Mouse (Mus musculus) limb, embryonic 12.5 days (tissue): ENCODE results near the gene Raly. TPM values are rescaled to one million over a fixed set of nuclear protein-coding genes. Genes with fewer than 3 reads are reported as not detected.
"Not testable (repeated sequence)": the region's sequence is repeated elsewhere in the genome, so short reads cannot be mapped to it uniquely, and the experiment has no call there.

Experiments used
- ATAC-seq: fragments of 200-750 bp; cut with Nextera tagmentation; 2 replicates; pipeline ENCODE4 v1.8.0; 2017; ENCODE audit warnings: low read depth, moderate TSS enrichment; ENCODE audit not compliant: insufficient number of reproducible peaks, insufficient read depth, low FRiP score, low TSS enrichment
- H3K27ac ChIP-seq: fragments of 300-500 bp; sonication (generic); 2 replicates; pipeline ENCODE4 v1.5.1; 2016; ENCODE audit warnings: mild to moderate bottlenecking, moderate library complexity
- H3K27me3 ChIP-seq: fragments of 300-500 bp; sonication (generic); 2 replicates; pipeline ENCODE4 v1.6.1; 2016; ENCODE audit warnings: mild to moderate bottlenecking, moderate library complexity
- H3K36me3 ChIP-seq: fragments of 300-500 bp; sonication (generic); 2 replicates; pipeline ENCODE4 v1.6.1; 2016; ENCODE audit warnings: mild to moderate bottlenecking, moderate library complexity
- H3K4me1 ChIP-seq: fragments of 300-500 bp; sonication (generic); replicated peaks from 2 replicates; pipeline ENCODE4 v1.6.1; 2016
- H3K4me2 ChIP-seq: fragments of 300-500 bp; sonication (generic); 2 replicates; pipeline ENCODE4 v1.6.1; 2016; ENCODE audit warnings: mild to moderate bottlenecking, moderate library complexity
- H3K4me3 ChIP-seq: fragments of 300-500 bp; sonication (generic); replicated peaks from 2 replicates; pipeline ENCODE4 v1.5.1; 2016; ENCODE audit warnings: mild to moderate bottlenecking
- H3K9ac ChIP-seq: fragments of 300-500 bp; sonication (generic); replicated peaks from 2 replicates; pipeline ENCODE4 v1.6.1; 2016; ENCODE audit warnings: mild to moderate bottlenecking, moderate library complexity
- H3K9me3 ChIP-seq: fragments of 300-500 bp; sonication (generic); 2 replicates; pipeline ENCODE4 v1.6.1; 2016; ENCODE audit warnings: mild to moderate bottlenecking, moderate library complexity
- WGBS: fragments of 180-500 bp; shearing (Covaris S2); methylation state at CpG from one replicate; pipeline ENCODE4 v1.1.7; 2016; 5-methylcytosine and 5-hydroxymethylcytosine counted together
- polyA plus RNA-seq: library from polyadenylated mRNA; unstranded; fragments of >200 nt; fragmentation: Nextera tagmentation; extraction: Ambion mirVana; gene quantifications from 2 replicates; pipeline ENCODE4 v1.2.1, GENCODE M21; 2016

The Raly gene
- polyA plus RNA-seq, 1 experiment from 2014 or later, result 61.3 TPM

DNA sequence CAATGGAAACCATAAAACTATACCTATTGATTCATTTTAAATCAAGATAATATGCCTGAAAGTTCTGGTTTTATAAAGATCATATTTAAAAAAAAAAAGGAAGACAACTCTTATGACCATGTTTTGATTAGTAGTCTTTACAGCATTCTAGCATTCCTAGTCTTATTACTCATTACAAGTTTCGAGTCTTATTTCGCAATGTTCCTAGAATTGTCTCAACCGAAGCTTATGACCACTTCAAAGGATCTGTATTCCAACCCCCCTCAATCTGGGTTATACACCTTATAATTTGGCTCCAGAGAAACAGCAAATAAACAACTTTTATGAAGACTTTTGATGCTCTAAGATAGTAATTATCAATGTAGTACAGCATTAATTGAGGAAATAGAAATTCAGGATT is 111.2 kb downstream of the Raly start:
- Histone ChIP-seq H3K27me3 (peaks cover 4% of the 10 kb centered on the region; the same call in 1 of the 2 replicates), H3K9ac (no peak overlapping the region), H3K4me3 (no peak overlapping the region), H3K4me1 (no peaks in the 10 kb centered on the region), H3K36me3 (no peaks in the 10 kb centered on the region), H3K9me3 (no peaks in the 10 kb centered on the region), H3K27ac (no peak overlapping the region), H3K4me2 (no peak overlapping the region)
- 83% methylated on average over 3 of the region's 3 CpGs for WGBS
- ATAC-seq, result no peak

DNA sequence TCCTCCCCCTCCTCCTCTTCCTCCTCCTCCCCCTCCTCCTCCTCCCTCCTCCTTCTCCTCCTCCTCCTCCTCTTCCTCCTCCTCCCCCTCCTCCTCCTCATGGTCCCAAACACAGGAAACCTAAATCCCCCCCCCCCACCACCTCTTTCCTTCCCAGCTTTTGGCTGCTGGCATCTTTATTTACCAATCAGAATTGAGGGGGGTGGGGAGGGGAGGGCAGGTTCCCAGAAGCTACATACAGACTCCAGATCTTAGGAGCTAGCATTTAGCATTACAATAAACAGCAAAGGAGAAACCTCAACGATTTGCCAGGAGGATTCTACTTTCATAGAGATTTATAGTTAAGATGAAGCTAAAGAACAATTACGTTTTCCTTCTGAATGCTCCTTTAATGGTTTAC is 114.9 kb downstream of the Raly start:
- Histone ChIP-seq H3K9me3 (no peaks in the 10 kb centered on the region), H3K4me2 (no peak overlapping the region), H3K4me3 (no peak overlapping the region), H3K9ac (no peak overlapping the region), H3K36me3 (no peaks in the 10 kb centered on the region), H3K27me3 (peaks cover 4% of the 10 kb centered on the region; the same call in 1 of the 2 replicates), H3K27ac (no peak overlapping the region), H3K4me1 (no peaks in the 10 kb centered on the region)
- no peak for ATAC-seq
- 53% methylated on average over 2 of the region's 2 CpGs for WGBS

DNA sequence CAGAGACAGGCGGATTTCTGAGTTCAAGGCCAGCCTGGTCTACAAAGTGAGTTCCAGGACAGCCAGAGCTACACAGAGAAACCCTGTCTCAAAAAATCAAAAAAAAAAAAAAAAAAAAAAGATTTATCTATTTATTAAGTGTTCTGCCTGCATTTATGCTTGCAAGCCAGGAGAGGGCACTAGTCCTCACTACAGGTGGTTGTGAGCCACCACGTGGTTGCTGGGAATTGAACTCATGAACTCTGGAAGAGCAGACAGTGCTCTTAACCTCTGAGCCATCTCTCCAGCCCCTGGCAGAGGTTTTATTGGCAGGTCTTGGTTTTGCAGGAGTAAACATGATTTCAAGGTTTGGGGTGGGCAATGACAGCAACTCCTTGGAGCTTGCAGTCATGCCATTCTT is 117.3 kb downstream of the Raly start:
- H3K9me3 ChIP-seq, H3K27me3 ChIP-seq, H3K27ac ChIP-seq, H3K4me2 ChIP-seq, H3K9ac ChIP-seq, ATAC-seq, H3K4me3 ChIP-seq, H3K4me1 ChIP-seq, H3K36me3 ChIP-seq: not testable (repeated sequence)
- 31% methylated on average over 2 of the region's 2 CpGs for WGBS

DNA sequence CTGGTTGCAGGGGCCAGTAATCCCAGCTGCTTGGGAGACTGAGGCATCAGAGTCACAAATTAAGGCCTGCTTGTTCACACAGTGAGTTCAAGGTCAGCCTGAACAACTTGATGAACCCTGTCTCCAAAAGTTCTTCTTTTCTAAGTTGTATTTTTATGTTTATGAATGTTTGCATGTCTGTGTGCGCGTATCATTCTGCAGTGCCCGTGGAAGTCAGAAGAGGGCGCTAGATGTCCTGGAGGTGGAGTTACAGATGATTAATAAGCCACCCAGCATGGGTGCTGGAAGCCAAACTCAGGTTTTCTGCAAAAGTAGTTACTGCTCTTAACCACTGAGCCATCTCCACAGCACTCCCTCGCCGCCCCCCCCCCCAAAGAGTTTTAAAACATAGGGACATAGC is 118.9 kb downstream of the Raly start:
- 82% methylated on average over 6 of the region's 6 CpGs for WGBS
- no peaks in the 10 kb centered on the region for H3K9me3 ChIP-seq
- ATAC-seq, result no peak

DNA sequence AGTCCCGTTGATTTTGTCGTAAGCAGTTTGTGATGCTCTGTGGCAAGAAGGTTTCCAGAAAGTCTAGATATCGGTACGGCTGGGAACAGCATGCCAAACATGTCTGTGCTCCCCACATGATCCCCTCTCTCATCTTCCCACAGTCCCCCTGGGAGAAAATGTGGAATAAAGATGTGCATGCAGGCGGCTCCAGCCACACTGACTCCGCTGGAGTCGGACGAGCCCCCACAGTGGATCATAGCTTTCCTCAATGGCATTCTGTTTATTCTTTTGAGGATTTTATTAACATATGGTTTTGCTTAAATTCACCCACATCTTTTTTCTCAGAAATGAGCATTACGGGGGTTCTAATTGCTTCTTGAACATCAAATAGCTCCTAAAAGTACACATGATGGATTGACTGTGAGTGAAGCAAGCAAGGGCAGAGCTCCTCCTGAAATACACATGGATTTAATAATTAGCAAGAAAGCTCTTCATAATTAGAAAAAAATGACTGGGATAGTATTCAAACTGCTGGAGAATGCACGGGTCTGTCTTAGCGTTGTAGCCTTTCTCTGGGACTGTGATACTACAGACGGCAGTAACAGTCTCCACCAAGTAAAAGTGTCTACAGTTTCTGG is 125.1 kb downstream of the Raly start:
- peaks cover 18% of the 10 kb centered on the region for H3K4me1 ChIP-seq
- no peaks in the 10 kb centered on the region for H3K9me3 ChIP-seq
- peak overlapping the region; percentile 27 for H3K4me2 ChIP-seq
- ATAC-seq, result no peak
- no peak overlapping the region for H3K9ac ChIP-seq
- no peak overlapping the region for H3K4me3 ChIP-seq
- peak overlapping the region; percentile 23; the same call in 1 of the 2 replicates for H3K27ac ChIP-seq
- no peaks in the 10 kb centered on the region for H3K36me3 ChIP-seq
- WGBS, result 21% methylated on average over 12 of the region's 12 CpGs
- H3K27me3 ChIP-seq, result peaks cover 14% of the 10 kb centered on the region

More for the DNA sequence above, 118.9 kb downstream of the Raly start:
- Histone ChIP-seq H3K9ac (no peak overlapping the region), H3K27me3 (peaks cover 7% of the 10 kb centered on the region), H3K4me1 (no peaks in the 10 kb centered on the region), H3K27ac (no peak overlapping the region), H3K36me3 (no peaks in the 10 kb centered on the region), H3K4me3 (no peak overlapping the region), H3K4me2 (no peak overlapping the region)

DNA sequence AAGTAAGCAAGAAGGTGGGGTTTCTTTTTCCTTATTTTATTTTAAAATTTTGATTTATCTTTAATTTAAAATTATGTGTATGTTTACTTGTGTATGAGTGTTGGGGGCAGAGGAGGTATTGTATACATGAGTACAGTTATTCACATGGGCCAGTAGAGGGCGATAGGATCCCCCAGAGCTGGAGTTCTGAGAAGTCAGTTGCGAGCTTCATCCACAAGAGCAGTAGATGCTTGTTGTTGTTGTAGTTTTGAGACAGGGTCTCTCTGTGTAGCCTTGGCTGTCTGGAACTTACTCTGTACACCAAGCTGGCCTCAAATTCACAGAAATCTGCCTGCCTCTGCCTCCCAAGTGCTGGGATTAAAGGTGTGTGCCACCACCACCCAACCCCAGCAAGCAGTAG is 125.7 kb downstream of the Raly start:
- Histone ChIP-seq H3K36me3 (no peaks in the 10 kb centered on the region), H3K4me1 (peaks cover 18% of the 10 kb centered on the region), H3K4me3 (no peak overlapping the region), H3K27me3 (peaks cover 14% of the 10 kb centered on the region), H3K4me2 (no peak overlapping the region), H3K27ac (no peak overlapping the region), H3K9ac (no peak overlapping the region), H3K9me3 (no peaks in the 10 kb centered on the region)
- WGBS, result 23% methylated on average over 2 of the region's 2 CpGs
- ATAC-seq, result no peak

Other genes starting within 250 kb of the Raly start
- 1.1 and 1.3 TPM in 2 replicates for gene 1700003F12Rik, start 244.0 kb upstream of the Raly start, polyA plus RNA-seq
- 0.18 and 0.55 TPM in 2 replicates for gene Actl10, start 239.3 kb upstream of the Raly start, polyA plus RNA-seq
- 4.4 and 4.7 TPM in 2 replicates for gene Necab3, start 232.2 kb upstream of the Raly start, polyA plus RNA-seq
- 25.5 and 28.8 TPM in 2 replicates for gene E2f1, start 221.2 kb upstream of the Raly start, polyA plus RNA-seq
- gene Pxmp4, start 187.4 kb upstream of the Raly start, polyA plus RNA-seq, result 14.8 and 16.0 TPM in 2 replicates
- 1.3 and 1.5 TPM in 2 replicates for gene Zfp341, start 177.8 kb upstream of the Raly start, polyA plus RNA-seq
- not detected in 2 replicates for gene 4930519P11Rik, start 177.7 kb upstream of the Raly start, polyA plus RNA-seq
- 24.8 and 25.4 TPM in 2 replicates for gene Chmp4b, start 139.4 kb upstream of the Raly start, polyA plus RNA-seq
- gene Gm14214, start 21.1 kb upstream of the Raly start, polyA plus RNA-seq, result not detected in 2 replicates
- 10.3 and 10.9 TPM in 2 replicates for gene a, start 306 bp downstream of the Raly start, polyA plus RNA-seq
- 107 and 113 TPM in 2 replicates for gene Eif2s2, start 101.8 kb downstream of the Raly start, polyA plus RNA-seq
- gene Gm14226, start 227.2 kb downstream of the Raly start, polyA plus RNA-seq, result 3.6 and 5.1 TPM in 2 replicates